Comparison of ENCODE assay signal across 8 mouse cellular contexts in genomic region chr7:80026990-80027635, GRCm38 (mm10). TPM values are rescaled to one million over a fixed set of nuclear protein-coding genes. Genes with fewer than 3 reads are reported as not detected.
DNase-seq lines count a peak whose midpoint lies in the region; ATAC-seq and TF ChIP-seq lines count a peak whose summit lies in the region.

No protein-coding gene starts in this region.

- no peak for TF ChIP-seq CTCF in liver, embryonic 14.5 days (IDR thresholded peaks at IDR 0.05; ENCODE audit: low read depth)

- H3K36me3 ChIP-seq in embryonic facial prominence, embryonic 15.5 days = no peaks in the 10 kb centered on the region
- peaks cover 7% of the 10 kb centered on the region; the same call in 1 of the 2 replicates for H3K36me3 ChIP-seq in heart, embryonic 12.5 days
- H3K36me3 ChIP-seq in kidney, embryonic 15.5 days = 0 out of 2 replicates have a peak, but pooled peaks cover 4% of the 10 kb centered on the region
- no peaks in the 10 kb centered on the region for H3K36me3 ChIP-seq in liver, embryonic 14.5 days (replicated peaks; ENCODE audit: control insufficient read depth, insufficient read depth, low read depth)
- no peaks in the 10 kb centered on the region for H3K36me3 ChIP-seq in stomach, embryonic 16.5 days (ENCODE audit: control insufficient read depth, insufficient read depth, low read length)

- WGBS in embryonic facial prominence, embryonic 15.5 days = 1% methylated on average over 49 of the region's 71 CpGs
- under 1% methylated on average over 56 of the region's 71 CpGs for WGBS in heart, embryonic 12.5 days
- under 1% methylated on average over 56 of the region's 71 CpGs for WGBS in kidney, embryonic 15.5 days
- WGBS in liver, embryonic 14.5 days (ENCODE audit: insufficient replicate concordance) = under 1% methylated on average over 61 of the region's 71 CpGs
- WGBS in stomach, embryonic 16.5 days = under 1% methylated on average over 71 of the region's 71 CpGs

- H3K9me3 ChIP-seq in embryonic facial prominence, embryonic 15.5 days (replicated peaks) = no peaks in the 10 kb centered on the region
- H3K9me3 ChIP-seq in heart, embryonic 12.5 days (replicated peaks) = no peaks in the 10 kb centered on the region
- H3K9me3 ChIP-seq in kidney, embryonic 15.5 days (replicated peaks) = no peaks in the 10 kb centered on the region
- no peaks in the 10 kb centered on the region for H3K9me3 ChIP-seq in liver, embryonic 14.5 days (ENCODE audit: control insufficient read depth, low read length)
- H3K9me3 ChIP-seq in stomach, embryonic 16.5 days (replicated peaks; ENCODE audit: control insufficient read depth, low read length) = no peaks in the 10 kb centered on the region

- peak overlapping the region; percentile 77 for H3K4me2 ChIP-seq in embryonic facial prominence, embryonic 15.5 days (replicated peaks)
- H3K4me2 ChIP-seq in heart, embryonic 12.5 days = peak overlapping the region; percentile 76
- peak overlapping the region; percentile 95 for H3K4me2 ChIP-seq in kidney, embryonic 15.5 days
- peak overlapping the region; percentile 69 for H3K4me2 ChIP-seq in liver, embryonic 14.5 days (ENCODE audit: low read depth)
- H3K4me2 ChIP-seq in stomach, embryonic 16.5 days (ENCODE audit: low read depth, low read length) = peak overlapping the region; percentile 73

- H3K9ac ChIP-seq in embryonic facial prominence, embryonic 15.5 days = peak overlapping the region; percentile 89
- peak overlapping the region; percentile 99 for H3K9ac ChIP-seq in heart, embryonic 12.5 days
- H3K9ac ChIP-seq in kidney, embryonic 15.5 days = peak overlapping the region; percentile 86
- H3K9ac ChIP-seq in liver, embryonic 14.5 days (replicated peaks) = peak overlapping the region; percentile 75
- peak overlapping the region; percentile 93 for H3K9ac ChIP-seq in stomach, embryonic 16.5 days (ENCODE audit: low read length)

- ATAC-seq in frontal cortex, adult (ENCODE audit: low TSS enrichment) = no peak
- ATAC-seq in embryonic facial prominence, embryonic 15.5 days (ENCODE audit: insufficient number of reproducible peaks, low FRiP score, low TSS enrichment, low read depth) = no peak
- no peak for ATAC-seq in heart, embryonic 12.5 days (ENCODE audit: insufficient number of reproducible peaks, low FRiP score)
- 0 out of 2 replicates have a peak, but pooled peaks have one; percentile 5 for ATAC-seq in kidney, embryonic 15.5 days (replicated peaks; ENCODE audit: low FRiP score)
- ATAC-seq in liver, embryonic 14.5 days (ENCODE audit: insufficient read depth) = peak; percentile 32; the same call in 1 of the 2 replicates
- 0 out of 2 replicates have a peak, but pooled peaks have one; percentile 12 for ATAC-seq in stomach, embryonic 16.5 days (ENCODE audit: insufficient read depth, low FRiP score)

- peak; percentile 49 to 59 for DNase-seq in frontal cortex, postnatal 10 days (ENCODE audit: low spot score in 2 of 2)
- no peak for DNase-seq in liver, embryonic 14.5 days (ENCODE audit: low read depth in 3 of 3, low spot score in 3 of 3)
- DNase-seq in neural tube, embryonic 10.5 days (ENCODE audit: extremely low spot score, low spot score) = peak; percentile 72

- peak overlapping the region; percentile 86 for H3K4me3 ChIP-seq in embryonic facial prominence, embryonic 15.5 days (replicated peaks)
- peak overlapping the region; percentile 97 for H3K4me3 ChIP-seq in heart, embryonic 12.5 days
- H3K4me3 ChIP-seq in kidney, embryonic 15.5 days (replicated peaks) = peak overlapping the region; percentile 72
- H3K4me3 ChIP-seq in liver, embryonic 14.5 days (ENCODE audit: insufficient read depth in 1 of 2, low read depth in 2 of 2, low read length in 2 of 2) = peak overlapping the region; percentile 77 to 79
- peak overlapping the region; percentile 81 for H3K4me3 ChIP-seq in stomach, embryonic 16.5 days (replicated peaks; ENCODE audit: low read length)

- H3K4me1 ChIP-seq in embryonic facial prominence, embryonic 15.5 days = peaks cover 48% of the 10 kb centered on the region
- peaks cover 52% of the 10 kb centered on the region for H3K4me1 ChIP-seq in heart, embryonic 12.5 days (replicated peaks)
- H3K4me1 ChIP-seq in kidney, embryonic 15.5 days = peaks cover 67% of the 10 kb centered on the region
- H3K4me1 ChIP-seq in liver, embryonic 14.5 days (replicated peaks; ENCODE audit: control insufficient read depth in 2 of 2, insufficient read depth in 2 of 2, low read length in 1 of 2) = peaks cover 0 to 9% of the 10 kb centered on the region in 2 experiments; a peak in 2 of 4 replicates
- peaks cover 10% of the 10 kb centered on the region; the same call in 1 of the 2 replicates for H3K4me1 ChIP-seq in stomach, embryonic 16.5 days (ENCODE audit: control insufficient read depth, insufficient read depth, low read length)

- TF ChIP-seq EP300 in liver, embryonic 14.5 days (IDR thresholded peaks at IDR 0.05; ENCODE audit: low read depth) = no peak

- H3K27me3 ChIP-seq in embryonic facial prominence, embryonic 15.5 days = no peaks in the 10 kb centered on the region
- H3K27me3 ChIP-seq in heart, embryonic 12.5 days (replicated peaks) = no peaks in the 10 kb centered on the region
- H3K27me3 ChIP-seq in kidney, embryonic 15.5 days = no peaks in the 10 kb centered on the region
- peaks cover 13% of the 10 kb centered on the region for H3K27me3 ChIP-seq in liver, embryonic 14.5 days (ENCODE audit: control insufficient read depth, insufficient read depth, low read length)
- H3K27me3 ChIP-seq in stomach, embryonic 16.5 days (ENCODE audit: control insufficient read depth, insufficient read depth, low read length) = no peaks in the 10 kb centered on the region

- peak overlapping the region; percentile 94 for H3K27ac ChIP-seq in embryonic facial prominence, embryonic 15.5 days (replicated peaks)
- H3K27ac ChIP-seq in heart, embryonic 12.5 days (ENCODE audit: poor library complexity, severe bottlenecking) = peak overlapping the region; percentile 96
- H3K27ac ChIP-seq in kidney, embryonic 15.5 days = peak overlapping the region; percentile 99
- H3K27ac ChIP-seq in liver, embryonic 14.5 days = peak overlapping the region; percentile 19; the same call in 1 of the 2 replicates
- H3K27ac ChIP-seq in stomach, embryonic 16.5 days (ENCODE audit: low read length) = peak overlapping the region; percentile 98

RNA-seq across cellular contexts. Expression of gene Zfp710, which starts 2.5 kb away (rescaled TPM):
- polyA plus RNA-seq in embryonic facial prominence, embryonic 15.5 days (2015; fragmentation: Nextera tagmentation; extraction: Ambion mirVana) = 22.0 and 22.9 TPM in 2 replicates
- polyA plus RNA-seq in heart, embryonic 12.5 days (2016; fragmentation: Nextera tagmentation; extraction: Ambion mirVana) = 13.5 and 13.7 TPM in 2 replicates
- 20.1 and 20.5 TPM in 2 replicates for polyA plus RNA-seq in kidney, embryonic 15.5 days (2015; fragmentation: Nextera tagmentation; extraction: Ambion mirVana)
- 5.9 and 6.5 TPM in 2 replicates for polyA plus RNA-seq in liver, embryonic 14.5 days (2012; rRNA removed)
- polyA plus RNA-seq in liver, embryonic 14.5 days (2014; fragmentation: Nextera tagmentation; extraction: Ambion mirVana) = 3.7 and 4.0 TPM in 2 replicates
- 14.3 and 16.7 TPM in 2 replicates for polyA plus RNA-seq in stomach, embryonic 16.5 days (2015; fragmentation: Nextera tagmentation; extraction: Ambion mirVana)

Comparison
In these comparisons a context has a peak if more than half of its experiments do, and no peak if none do; other contexts are left out.
1. DNase-seq: peak in frontal cortex, postnatal 10 days (2 of 2) and neural tube, embryonic 10.5 days (single experiment); none in liver, embryonic 14.5 days (0 of 3).
2. ATAC-seq: peak in kidney, embryonic 15.5 days (single experiment), liver, embryonic 14.5 days (single experiment) and stomach, embryonic 16.5 days (single experiment); none in frontal cortex, adult (single experiment), embryonic facial prominence, embryonic 15.5 days (single experiment) and heart, embryonic 12.5 days (single experiment).
3. H3K27ac ChIP-seq: peak in every context shown above with its lines; median percentile 99 in kidney, embryonic 15.5 days; 98 in stomach, embryonic 16.5 days; 96 in heart, embryonic 12.5 days; 94 in embryonic facial prominence, embryonic 15.5 days; 19 in liver, embryonic 14.5 days.
4. Peak in every context shown above with its lines, with median percentiles within 50 percentile points of each other: H3K4me2 ChIP-seq, H3K4me3 ChIP-seq and H3K9ac ChIP-seq.